Mouse (Mus musculus) fat pad, adult 2 months (tissue): ENCODE results near the gene Krt33a.

ENCODE experiments used
- DNase-seq: peaks from one replicate; pipeline ENCODE4 v3.0.0-alpha.2; 2011; ENCODE audit warnings: low read depth, low spot score; ENCODE audit errors: extremely low read depth

The Krt33a gene

GRCm38 (mm10) chr11:99988530-99988929 is 27.5 kb downstream of the Krt33a start:
- DNase-seq, result no peak

GRCm38 (mm10) chr11:99986180-99986647 is 29.8 kb downstream of the Krt33a start, which contains the start of gene Krtap16-1:
TSS of gene Krtap16-1 (minus strand) at chr11:99986597.
- no peak for DNase-seq

- no peak for DNase-seq
These were observed 30.5 kb downstream of the Krt33a start for GRCm38 (mm10) chr11:99985291-99986092.

- DNase-seq, result no peak
These were observed 32.6 kb downstream of the Krt33a start for GRCm38 (mm10) chr11:99983442-99983841.

- DNase-seq, result peak; percentile 21
These were observed 33.3 kb downstream of the Krt33a start for GRCm38 (mm10) chr11:99982731-99983130.

- no peak for DNase-seq
These were observed 37.1 kb downstream of the Krt33a start, which contains the start of gene Krtap29-1 for GRCm38 (mm10) chr11:99978953-99979352. TSS of gene Krtap29-1 (minus strand) at chr11:99979053.

GRCm38 (mm10) chr11:99965961-99966360 is 50.1 kb downstream of the Krt33a start:
- DNase-seq, result no peak

GRCm38 (mm10) chr11:99964213-99964612 is 51.8 kb downstream of the Krt33a start:
- DNase-seq, result no peak
